Mouse (Mus musculus) neural tube, embryonic 11.5 days (tissue): ENCODE data around the gene Adamts2. TPM values are rescaled to one million over a fixed set of nuclear protein-coding genes. Genes with fewer than 3 reads are reported as not detected.
A peak's percentile ranks its signal among the peaks of the same experiment; 100 is the strongest.

Source experiments
- ATAC-seq: fragments of 200-750 bp; cut with Nextera tagmentation; 2 replicates; pipeline ENCODE4 v1.8.0; 2017; ENCODE audit warnings: moderate number of reproducible peaks, mild to moderate bottlenecking, moderate TSS enrichment, moderate library complexity; ENCODE audit not compliant: insufficient read depth, low FRiP score, low TSS enrichment
- DNase-seq: peaks from one replicate; pipeline ENCODE4 v3.0.0-alpha.2; 2015; ENCODE audit warnings: low spot score
- H3K27ac ChIP-seq: fragments of 300-500 bp; sonication (generic); 2 replicates; pipeline ENCODE4 v1.5.1; 2014; ENCODE audit warnings: low read depth, mild to moderate bottlenecking, low read length
- H3K27me3 ChIP-seq: fragments of 300-500 bp; sonication (generic); 2 replicates; pipeline ENCODE4 v1.6.1; 2014; ENCODE audit warnings: mild to moderate bottlenecking, low read length, mixed read lengths; ENCODE audit not compliant: control insufficient read depth, insufficient read depth
- H3K36me3 ChIP-seq: fragments of 300-500 bp; sonication (generic); 2 replicates; pipeline ENCODE4 v1.6.1; 2014; ENCODE audit warnings: mild to moderate bottlenecking, low read length, moderate library complexity, mixed read lengths; ENCODE audit not compliant: control insufficient read depth, insufficient read depth
- H3K4me1 ChIP-seq: fragments of 300-500 bp; sonication (generic); 2 replicates; pipeline ENCODE4 v1.6.1; 2014; ENCODE audit warnings: low read length, mixed read lengths; ENCODE audit not compliant: control insufficient read depth, insufficient read depth
- H3K4me2 ChIP-seq: fragments of 300-500 bp; sonication (generic); 2 replicates; pipeline ENCODE4 v1.6.1; 2014; ENCODE audit warnings: low read depth, mild to moderate bottlenecking, moderate library complexity
- H3K4me3 ChIP-seq: fragments of 300-500 bp; sonication (generic); 2 replicates; pipeline ENCODE4 v1.5.1; 2014; ENCODE audit warnings: low read depth, low read length
- H3K9ac ChIP-seq: fragments of 300-500 bp; sonication (generic); 2 replicates; pipeline ENCODE4 v1.6.1; 2014; ENCODE audit warnings: mild to moderate bottlenecking, low read length
- H3K9me3 ChIP-seq: fragments of 300-500 bp; sonication (generic); 2 replicates; pipeline ENCODE4 v1.6.1; 2016; ENCODE audit warnings: low read length; ENCODE audit not compliant: control insufficient read depth
- WGBS: fragments of 180-500 bp; shearing (Covaris S2); extraction: QIAGEN DNeasy Blood & Tissue Kit; methylation state at CpG from one replicate; pipeline ENCODE4 v1.1.7; 2014; 5-methylcytosine and 5-hydroxymethylcytosine counted together
- polyA plus RNA-seq: library from polyadenylated mRNA; unstranded; fragments of >200 nt; fragmentation: Nextera tagmentation; extraction: Ambion mirVana; gene quantifications from 2 replicates; pipeline ENCODE4 v1.2.1, GENCODE M21; 2014

Adamts2 gene
- polyA plus RNA-seq, 1 experiment from 2014 or later, result 1.1 TPM

DNA sequence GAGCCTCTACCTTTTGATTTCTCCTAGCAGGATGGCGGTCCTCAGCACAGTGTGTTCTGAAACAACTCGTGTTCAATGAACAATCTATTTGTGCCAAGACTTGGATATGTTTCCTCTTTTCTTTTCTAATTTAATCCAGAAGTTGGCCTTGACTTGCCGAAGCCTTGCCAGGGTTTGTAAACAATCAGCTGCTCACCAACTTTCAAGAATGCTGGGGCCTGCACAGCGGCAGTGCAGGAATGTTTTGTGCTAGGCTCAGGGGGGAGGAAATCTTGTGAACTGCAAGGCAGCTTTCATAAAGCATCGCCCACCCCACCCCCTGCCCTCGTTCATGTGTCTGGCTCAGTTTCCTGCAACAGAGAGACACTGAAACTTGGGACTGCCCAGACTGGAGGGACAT is 143.1 kb downstream of the Adamts2 start:
- Histone ChIP-seq H3K9me3 (no peaks in the 10 kb centered on the region), H3K4me1 (no peaks in the 10 kb centered on the region), H3K4me3 (no peak overlapping the region), H3K27ac (no peak overlapping the region), H3K27me3 (no peaks in the 10 kb centered on the region), H3K4me2 (no peak overlapping the region), H3K9ac (no peak overlapping the region), H3K36me3 (no peaks in the 10 kb centered on the region; the same call in 1 of the 2 replicates)
- ATAC-seq (no peak), DNase-seq (no peak)
- WGBS, result 90% methylated on average over 6 of the region's 6 CpGs

DNA sequence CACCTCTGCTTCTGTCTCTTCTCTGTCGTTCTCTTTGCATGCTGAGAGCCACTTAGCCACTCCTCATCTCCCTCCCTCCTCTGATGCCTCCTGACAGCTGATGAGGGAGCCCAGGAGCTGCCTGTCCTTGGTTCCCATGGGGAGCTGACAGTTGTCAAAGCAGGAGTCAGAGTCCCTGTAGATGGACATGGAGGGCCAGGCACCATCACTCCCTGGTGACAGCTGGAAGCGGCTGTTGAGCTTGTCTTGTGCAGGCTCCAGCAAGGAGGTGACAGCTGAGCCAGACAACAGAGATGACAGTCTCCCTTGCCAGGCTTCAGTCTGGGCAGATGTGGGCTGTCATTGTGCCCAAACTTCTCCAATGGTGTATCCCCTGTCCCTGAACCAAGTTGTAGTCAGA is 144.6 kb downstream of the Adamts2 start:
- Histone ChIP-seq H3K4me1 (no peaks in the 10 kb centered on the region), H3K9me3 (no peaks in the 10 kb centered on the region), H3K27ac (no peak overlapping the region), H3K9ac (no peak overlapping the region), H3K36me3 (no peaks in the 10 kb centered on the region; the same call in 1 of the 2 replicates), H3K4me2 (no peak overlapping the region), H3K27me3 (no peaks in the 10 kb centered on the region), H3K4me3 (no peak overlapping the region)
- DNase-seq, result no peak
- no peak for ATAC-seq
- 52% methylated on average over 2 of the region's 2 CpGs for WGBS

DNA sequence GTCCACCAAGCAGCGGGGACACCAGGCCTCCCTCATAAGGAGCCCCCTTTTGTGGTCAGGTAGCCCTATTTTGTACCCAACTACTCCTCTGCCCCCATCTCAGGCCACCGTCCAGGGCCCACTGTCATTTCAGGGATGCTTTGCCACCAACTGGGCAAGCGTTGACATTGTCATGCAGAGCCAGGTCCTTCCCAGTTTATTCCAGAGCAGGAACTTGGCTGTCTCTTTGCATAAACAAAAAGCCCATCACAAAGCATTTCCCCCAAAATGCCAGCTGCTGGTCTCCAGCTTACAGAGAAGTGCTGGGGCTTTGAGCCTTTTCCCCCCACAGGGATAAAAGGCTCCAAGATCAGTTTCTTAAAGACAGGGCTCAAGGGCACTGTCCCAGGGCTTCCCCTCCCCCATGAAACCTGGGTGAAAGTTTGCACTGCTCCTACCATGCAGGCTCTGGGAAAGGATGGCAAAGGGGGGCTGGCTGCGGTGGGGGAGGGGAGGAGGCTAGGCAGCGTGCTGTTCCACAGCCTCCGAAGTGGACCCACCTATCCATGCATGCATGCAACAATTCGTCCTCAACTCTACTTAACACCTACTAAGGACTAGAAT is 149.2 kb downstream of the Adamts2 start:
- Histone ChIP-seq H3K27ac (no peak overlapping the region), H3K27me3 (no peaks in the 10 kb centered on the region), H3K4me1 (no peaks in the 10 kb centered on the region), H3K4me3 (no peak overlapping the region), H3K9me3 (no peaks in the 10 kb centered on the region), H3K4me2 (no peak overlapping the region), H3K36me3 (no peaks in the 10 kb centered on the region; the same call in 1 of the 2 replicates), H3K9ac (no peak overlapping the region)
- DNase-seq, result no peak
- no peak for ATAC-seq
- 39% methylated on average over 7 of the region's 7 CpGs for WGBS

DNA sequence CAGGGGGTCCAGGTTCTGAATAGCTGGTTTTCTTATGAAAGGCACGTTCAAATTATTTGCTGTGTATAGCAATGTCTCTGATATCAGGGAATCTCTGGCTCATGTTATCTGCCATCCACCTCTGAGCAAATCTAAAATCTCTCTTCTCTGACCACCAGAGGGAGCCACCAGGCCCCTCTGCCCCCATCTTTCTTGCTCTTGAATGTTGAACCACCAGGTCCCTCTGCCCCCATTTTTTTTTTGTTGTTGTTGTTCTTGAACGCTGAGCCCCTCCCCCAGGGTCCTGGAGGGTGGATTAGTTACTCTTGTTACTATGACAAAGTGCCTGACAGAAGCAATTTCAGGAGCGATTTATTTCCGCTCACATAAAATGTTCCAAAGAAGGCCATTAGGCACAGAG is 155.9 kb downstream of the Adamts2 start:
- DNase-seq, result peak; percentile 28
- no peak for ATAC-seq

DNA sequence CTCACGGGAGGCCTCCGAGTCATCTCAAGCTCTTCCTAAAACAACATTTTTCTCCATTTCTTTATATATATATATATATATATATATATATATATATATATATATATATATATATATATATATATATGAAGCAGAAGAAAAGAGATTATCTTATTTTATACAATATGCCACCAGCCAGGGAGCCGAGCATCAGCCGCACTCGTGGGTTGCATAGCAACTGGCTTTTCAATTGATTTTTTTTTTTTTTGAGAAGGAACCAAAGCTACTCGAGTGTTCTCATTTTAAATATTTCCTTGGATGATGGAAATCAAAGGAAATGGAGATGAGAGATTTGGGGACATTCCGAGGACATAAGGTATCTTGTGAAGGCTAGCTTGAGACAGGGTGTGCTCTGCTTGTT is 164.6 kb downstream of the Adamts2 start:
- Histone ChIP-seq H3K4me2 (no peak overlapping the region), H3K9ac (no peak overlapping the region), H3K36me3 (no peaks in the 10 kb centered on the region), H3K4me1 (no peaks in the 10 kb centered on the region), H3K4me3 (no peak overlapping the region), H3K27ac (no peak overlapping the region), H3K27me3 (no peaks in the 10 kb centered on the region), H3K9me3 (no peaks in the 10 kb centered on the region)
- 91% methylated on average over 7 of the region's 7 CpGs for WGBS
- DNase-seq (no peak), ATAC-seq (no peak)

More for the DNA sequence above, 155.9 kb downstream of the Adamts2 start:
- no peak overlapping the region for H3K4me3 ChIP-seq
- no peak overlapping the region for H3K4me2 ChIP-seq
- no peaks in the 10 kb centered on the region for H3K27me3 ChIP-seq
- H3K4me1 ChIP-seq, result no peaks in the 10 kb centered on the region
- H3K9ac ChIP-seq, result no peak overlapping the region
- no peak overlapping the region for H3K27ac ChIP-seq
- WGBS, result 53% methylated on average over 4 of the region's 4 CpGs
- no peaks in the 10 kb centered on the region for H3K36me3 ChIP-seq
- H3K9me3 ChIP-seq, result no peaks in the 10 kb centered on the region

DNA sequence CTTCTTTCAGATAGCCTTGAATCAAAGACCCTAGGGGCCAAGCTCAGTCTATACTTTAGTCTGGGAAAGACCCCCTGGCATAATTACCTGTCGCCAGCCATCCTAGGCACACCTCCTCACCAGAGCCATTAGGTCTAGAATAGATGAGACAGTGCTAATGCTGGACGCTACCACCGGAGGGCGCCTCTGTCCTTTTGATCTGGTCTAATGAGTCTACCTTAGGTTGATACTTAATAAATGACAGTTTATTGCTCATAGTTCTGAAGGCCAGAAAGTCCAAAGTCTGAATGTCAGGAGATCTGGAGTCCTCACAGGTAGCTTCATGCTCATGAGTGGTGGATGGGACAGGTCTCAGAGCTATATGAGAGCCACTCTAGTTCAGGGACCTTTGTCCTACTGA is 165.2 kb downstream of the Adamts2 start:
- no peak overlapping the region for H3K27ac ChIP-seq
- H3K36me3 ChIP-seq, result no peaks in the 10 kb centered on the region
- no peaks in the 10 kb centered on the region for H3K4me1 ChIP-seq
- H3K4me3 ChIP-seq, result no peak overlapping the region
- H3K9ac ChIP-seq, result no peak overlapping the region
- ATAC-seq (no peak; the same call in 1 of the 2 replicates), DNase-seq (peak; percentile 30)
- no peak overlapping the region for H3K4me2 ChIP-seq
- no peaks in the 10 kb centered on the region for H3K9me3 ChIP-seq
- 22% methylated on average over 4 of the region's 4 CpGs for WGBS
- H3K27me3 ChIP-seq, result no peaks in the 10 kb centered on the region

DNA sequence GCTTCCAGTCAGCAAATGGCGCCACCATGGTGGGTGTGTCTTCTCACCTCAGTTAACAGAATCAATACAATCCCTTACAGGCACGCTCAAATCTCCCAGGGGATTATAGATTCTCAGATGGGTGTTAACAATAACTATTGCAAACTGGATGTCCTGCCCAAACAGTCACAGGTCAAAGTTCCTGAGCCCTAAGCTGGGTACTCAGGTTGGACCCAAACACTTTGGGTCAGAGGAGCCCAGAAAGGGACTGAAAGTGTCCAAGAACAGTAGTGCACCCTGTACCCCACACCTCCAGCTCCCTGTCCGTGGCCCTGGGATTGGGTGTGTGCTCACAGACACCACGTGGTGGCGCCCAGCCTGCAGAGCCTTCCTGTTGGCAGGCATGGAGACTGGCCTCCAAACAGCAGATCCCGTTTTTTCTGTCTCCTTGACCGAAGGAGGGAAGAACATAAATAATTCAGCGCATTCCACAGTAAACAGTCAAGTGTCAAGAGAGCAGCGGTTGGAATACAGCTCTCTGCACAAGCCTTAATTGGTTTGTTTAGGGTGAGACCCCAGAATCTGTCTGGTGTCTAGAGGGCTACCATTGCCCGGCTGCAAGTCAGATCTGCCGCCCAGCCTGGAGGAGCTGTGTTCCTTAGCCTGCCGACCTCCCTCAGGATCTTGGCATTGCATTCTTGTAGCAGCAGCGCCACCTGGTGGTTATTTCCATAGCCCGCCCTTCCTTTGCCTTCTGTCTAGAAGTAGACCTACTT is 167.3 kb downstream of the Adamts2 start:
- H3K27me3 ChIP-seq, result no peaks in the 10 kb centered on the region
- H3K4me1 ChIP-seq, result no peaks in the 10 kb centered on the region
- no peaks in the 10 kb centered on the region for H3K9me3 ChIP-seq
- H3K27ac ChIP-seq, result no peak overlapping the region
- H3K4me3 ChIP-seq, result 0 out of 2 replicates have a peak overlapping the region, but pooled peaks have one; percentile 14
- peak overlapping the region; percentile 24; the same call in 1 of the 2 replicates for H3K9ac ChIP-seq
- H3K4me2 ChIP-seq, result peak overlapping the region; percentile 38
- 13% methylated on average over 14 of the region's 14 CpGs for WGBS
- peak; percentile 88 for ATAC-seq
- DNase-seq, result peak; percentile 90
- H3K36me3 ChIP-seq, result no peaks in the 10 kb centered on the region

DNA sequence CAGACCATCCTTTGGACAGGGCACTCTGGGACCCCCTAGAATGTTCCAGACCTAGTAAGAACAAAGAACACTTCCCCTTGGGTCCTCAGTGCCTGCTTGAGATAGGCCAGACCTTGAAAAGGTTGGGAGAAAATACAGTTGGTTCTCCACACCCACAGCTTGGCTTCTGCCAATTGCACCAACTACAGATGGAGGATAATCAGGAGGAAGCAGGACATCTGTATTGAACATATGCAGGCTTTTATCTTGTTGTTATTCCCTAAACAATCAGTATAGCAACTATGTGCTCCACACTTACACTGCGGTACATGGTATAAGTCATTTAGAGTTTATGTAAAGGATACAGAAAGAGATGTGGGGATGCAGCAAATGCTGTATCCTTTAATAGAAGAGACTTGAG is 169.1 kb downstream of the Adamts2 start:
- no peak for ATAC-seq
- DNase-seq, result no peak
- WGBS, result 87% methylated on average over 1 of the region's 1 CpGs

DNA sequence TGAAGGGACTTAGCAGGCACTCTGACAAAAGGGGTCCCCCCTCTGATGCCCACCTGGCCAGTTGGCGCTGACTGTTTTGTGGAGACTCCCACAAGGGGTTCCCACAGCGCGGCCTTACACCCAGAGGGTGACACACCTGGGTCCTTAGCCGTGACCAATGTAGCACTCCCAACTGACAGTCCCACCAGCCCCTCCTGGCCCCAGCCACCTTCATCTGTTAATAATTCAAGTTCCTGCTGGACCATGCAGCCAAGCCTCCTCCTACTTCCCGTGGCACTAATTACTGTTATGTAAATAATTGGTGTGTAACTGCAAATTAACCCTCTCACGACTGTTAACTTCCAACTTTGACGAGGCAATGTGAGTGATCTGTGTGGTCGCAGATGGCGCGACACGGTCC is 195.8 kb downstream of the Adamts2 start:
- ATAC-seq (no peak), DNase-seq (no peak)
- H3K4me1 ChIP-seq, result no peaks in the 10 kb centered on the region
- H3K36me3 ChIP-seq, result no peaks in the 10 kb centered on the region
- no peak overlapping the region for H3K27ac ChIP-seq
- H3K4me2 ChIP-seq, result no peak overlapping the region
- no peaks in the 10 kb centered on the region for H3K9me3 ChIP-seq
- no peaks in the 10 kb centered on the region for H3K27me3 ChIP-seq
- H3K9ac ChIP-seq, result no peak overlapping the region
- WGBS, result 81% methylated on average over 11 of the region's 11 CpGs
- H3K4me3 ChIP-seq, result no peak overlapping the region

More for the DNA sequence above, 169.1 kb downstream of the Adamts2 start:
- Histone ChIP-seq H3K4me3 (no peak overlapping the region), H3K27me3 (no peaks in the 10 kb centered on the region), H3K4me2 (no peak overlapping the region), H3K27ac (no peak overlapping the region), H3K9me3 (no peaks in the 10 kb centered on the region), H3K36me3 (no peaks in the 10 kb centered on the region), H3K9ac (no peak overlapping the region), H3K4me1 (no peaks in the 10 kb centered on the region)
